Mouse (Mus musculus): ENCODE measurements around the gene Ier3. TPM values are rescaled to one million over a fixed set of nuclear protein-coding genes. Genes with fewer than 3 reads are reported as not detected.

The Ier3 gene
- polyA plus RNA-seq (2015; fragmentation: Nextera tagmentation; extraction: Ambion mirVana), result 22.9 and 31.0 TPM in 2 replicates

GRCm38 (mm10) chr17:35821439-35822430 lies at the start of gene Ier3:
Gene Ier3, plus strand, starts transcription at chr17:35821684.

GRCm38 (mm10) chr17:35822964-35823937 lies 1.8 kb downstream of the Ier3 start, which contains the start of gene Flot1:
Gene Flot1, plus strand, starts transcription at chr17:35823230.

GRCm38 (mm10) chr17:35838122-35838544 lies 16.6 kb downstream of the Ier3 start, which contains the start of gene Tubb5:
Gene Tubb5, minus strand, starts transcription at chr17:35838306.

GRCm38 (mm10) chr17:35841076-35841950 lies 19.8 kb downstream of the Ier3 start, which contains the start of gene Mdc1:
Gene Mdc1, plus strand, starts transcription at chr17:35841515.

GRCm38 (mm10) chr17:35861198-35861857 lies 39.8 kb downstream of the Ier3 start, which contains the start of gene Nrm:
Gene Nrm, plus strand, starts transcription at chr17:35861318.

GRCm38 (mm10) chr17:35865481-35866280 lies 44.2 kb downstream of the Ier3 start, which contains the start of gene Ppp1r18:
Gene Ppp1r18, plus strand, starts transcription at chr17:35865593.

Small RNA genes within 50 kb of the gene (microRNA-seq; reads per million reads assigned to microRNA genes)
- gene Gm28033 (ENCODE audit: borderline replicate concordance, insufficient number of aligned reads), result not detected

Other genes with a start within 250 kb of the Ier3 start
- 0.46 TPM in 2 replicates for gene Sfta2, start 220.1 kb upstream of the Ier3 start, polyA plus RNA-seq (2015; fragmentation: Nextera tagmentation; extraction: Ambion mirVana)
- gene Gm9573, start 195.0 kb upstream of the Ier3 start, polyA plus RNA-seq (2015; fragmentation: Nextera tagmentation; extraction: Ambion mirVana), result not detected in 2 replicates
- gene Mucl3, start 178.0 kb upstream of the Ier3 start, polyA plus RNA-seq (2015; fragmentation: Nextera tagmentation; extraction: Ambion mirVana), result 0.30 and 2.9 TPM in 2 replicates
- gene Vars2, start 154.1 kb upstream of the Ier3 start, polyA plus RNA-seq (2015; fragmentation: Nextera tagmentation; extraction: Ambion mirVana), result 6.7 and 11.2 TPM in 2 replicates
- gene Gtf2h4, start 147.9 kb upstream of the Ier3 start, polyA plus RNA-seq (2015; fragmentation: Nextera tagmentation; extraction: Ambion mirVana), result 18.4 and 28.4 TPM in 2 replicates
- gene Ddr1, start 117.1 kb upstream of the Ier3 start, polyA plus RNA-seq (2015; fragmentation: Nextera tagmentation; extraction: Ambion mirVana), result 34.6 and 39.0 TPM in 2 replicates
- gene Flot1, start 1.5 kb downstream of the Ier3 start, polyA plus RNA-seq (2015; fragmentation: Nextera tagmentation; extraction: Ambion mirVana), result 82.1 and 88.2 TPM in 2 replicates
- gene Tubb5, start 16.6 kb downstream of the Ier3 start, polyA plus RNA-seq (2015; fragmentation: Nextera tagmentation; extraction: Ambion mirVana), result 314 and 519 TPM in 2 replicates
- gene Mdc1, start 19.8 kb downstream of the Ier3 start, polyA plus RNA-seq (2015; fragmentation: Nextera tagmentation; extraction: Ambion mirVana), result 3.0 and 4.6 TPM in 2 replicates
- gene Nrm, start 39.6 kb downstream of the Ier3 start, polyA plus RNA-seq (2015; fragmentation: Nextera tagmentation; extraction: Ambion mirVana), result 19.3 and 27.9 TPM in 2 replicates
- 22.2 and 26.9 TPM in 2 replicates for gene Ppp1r18, start 43.9 kb downstream of the Ier3 start, polyA plus RNA-seq (2015; fragmentation: Nextera tagmentation; extraction: Ambion mirVana)
- gene Dhx16, start 58.1 kb downstream of the Ier3 start, polyA plus RNA-seq (2015; fragmentation: Nextera tagmentation; extraction: Ambion mirVana), result 16.3 and 22.6 TPM in 2 replicates
- 13.8 and 19.1 TPM in 2 replicates for gene 2310061I04Rik, start 75.7 kb downstream of the Ier3 start, polyA plus RNA-seq (2015; fragmentation: Nextera tagmentation; extraction: Ambion mirVana)
- gene Atat1, start 88.4 kb downstream of the Ier3 start, polyA plus RNA-seq (2015; fragmentation: Nextera tagmentation; extraction: Ambion mirVana), result 33.6 and 43.3 TPM in 2 replicates
- gene Mrps18b, start 94.7 kb downstream of the Ier3 start, polyA plus RNA-seq (2015; fragmentation: Nextera tagmentation; extraction: Ambion mirVana), result 48.8 and 78.3 TPM in 2 replicates
- gene Ppp1r10, start 94.8 kb downstream of the Ier3 start, polyA plus RNA-seq (2015; fragmentation: Nextera tagmentation; extraction: Ambion mirVana), result 14.8 and 22.8 TPM in 2 replicates
- gene Abcf1, start 148.1 kb downstream of the Ier3 start, polyA plus RNA-seq (2015; fragmentation: Nextera tagmentation; extraction: Ambion mirVana), result 50.8 and 70.0 TPM in 2 replicates
- 32.3 and 38.9 TPM in 2 replicates for gene Gnl1, start 158.2 kb downstream of the Ier3 start, polyA plus RNA-seq (2015; fragmentation: Nextera tagmentation; extraction: Ambion mirVana)
- 19.0 and 23.8 TPM in 2 replicates for gene Prr3, start 158.6 kb downstream of the Ier3 start, polyA plus RNA-seq (2015; fragmentation: Nextera tagmentation; extraction: Ambion mirVana)
- 2.0 and 2.2 TPM in 2 replicates for gene H2-T24, start 198.9 kb downstream of the Ier3 start, polyA plus RNA-seq (2015; fragmentation: Nextera tagmentation; extraction: Ambion mirVana)
- gene H2-T23, start 211.2 kb downstream of the Ier3 start, polyA plus RNA-seq (2015; fragmentation: Nextera tagmentation; extraction: Ambion mirVana), result 47.7 and 51.8 TPM in 2 replicates
- gene H2-T22, start 221.1 kb downstream of the Ier3 start, polyA plus RNA-seq (2015; fragmentation: Nextera tagmentation; extraction: Ambion mirVana), result 27.9 and 31.3 TPM in 2 replicates
- gene Gm6034, start 221.3 kb downstream of the Ier3 start, polyA plus RNA-seq (2015; fragmentation: Nextera tagmentation; extraction: Ambion mirVana), result not detected in 2 replicates
- 0.47 TPM in 1 of 2 replicates, not detected in the other for gene Gm11127, start 236.7 kb downstream of the Ier3 start, polyA plus RNA-seq (2015; fragmentation: Nextera tagmentation; extraction: Ambion mirVana)